In genomic region chr7:7187417-7188190, GRCm38 (mm10) we compare ENCODE assay signal across 9 mouse cellular contexts. TPM values are rescaled to one million over a fixed set of nuclear protein-coding genes. Genes with fewer than 3 reads are reported as not detected.
DNase-seq lines count a peak whose midpoint lies in the region; ATAC-seq and TF ChIP-seq lines count a peak whose summit lies in the region.
"Had no signal": no experiment of that assay in that cellular context is flagged by ENCODE, and none has a peak within 500 bp of the region (broad histone marks: within the 10 kb centered on the region; RNA-seq: fewer than 3 reads in every experiment).

No protein-coding gene starts in this region.

- H3K9ac ChIP-seq in kidney, postnatal 0 days (ENCODE audit: low read depth, low read length), result peak overlapping the region; percentile 37; the same call in 1 of the 2 replicates
- H3K9ac ChIP-seq in midbrain, embryonic 15.5 days, result peak overlapping the region; percentile 29; the same call in 1 of the 2 replicates

- no peaks in the 10 kb centered on the region for H3K27me3 ChIP-seq in kidney, postnatal 0 days (ENCODE audit: insufficient read depth, low read length)
- H3K27me3 ChIP-seq in embryonic facial prominence, embryonic 10.5 days (replicated peaks; ENCODE audit: low read depth, poor library complexity, severe bottlenecking), result no peaks in the 10 kb centered on the region
- H3K27me3 ChIP-seq in midbrain, embryonic 15.5 days (replicated peaks), result no peaks in the 10 kb centered on the region

- H3K4me3 ChIP-seq in kidney, postnatal 0 days (replicated peaks; ENCODE audit: low read depth, low read length), result peak overlapping the region; percentile 47
- H3K4me3 ChIP-seq in embryonic facial prominence, embryonic 10.5 days, result peak overlapping the region; percentile 65
- H3K4me3 ChIP-seq in midbrain, embryonic 15.5 days, result peak overlapping the region; percentile 52

- no peak for TF ChIP-seq CTCF in kidney, postnatal 0 days (IDR thresholded peaks at IDR 0.05; ENCODE audit: low read depth)

- H3K4me1 ChIP-seq in kidney, postnatal 0 days (replicated peaks; ENCODE audit: insufficient read depth, low read length), result no peaks in the 10 kb centered on the region
- no peaks in the 10 kb centered on the region for H3K4me1 ChIP-seq in embryonic facial prominence, embryonic 10.5 days
- H3K4me1 ChIP-seq in midbrain, embryonic 15.5 days, result no peaks in the 10 kb centered on the region

- peak overlapping the region; percentile 48 for H3K4me2 ChIP-seq in kidney, postnatal 0 days (ENCODE audit: low read length)
- H3K4me2 ChIP-seq in midbrain, embryonic 15.5 days, result peak overlapping the region; percentile 44

- ATAC-seq in kidney, postnatal 0 days (replicated peaks; ENCODE audit: low FRiP score, low read depth), result peak; percentile 49; the same call in 1 of the 2 replicates
- ATAC-seq in inflammation-experienced regulatory T-cells, adult 6 months, result peak; percentile 6
- peak; percentile 85 for ATAC-seq in midbrain, embryonic 15.5 days (replicated peaks)

- H3K9me3 ChIP-seq in kidney, postnatal 0 days (replicated peaks; ENCODE audit: low read length), result no peaks in the 10 kb centered on the region
- no peaks in the 10 kb centered on the region for H3K9me3 ChIP-seq in embryonic facial prominence, embryonic 10.5 days
- H3K9me3 ChIP-seq in midbrain, embryonic 15.5 days, result no peaks in the 10 kb centered on the region

- DNase-seq in kidney, postnatal 0 days (ENCODE audit: low spot score), result no peak
- no peak for DNase-seq in kidney, adult 11 months
- no peak for DNase-seq in embryonic facial prominence, embryonic 10.5 days (ENCODE audit: low spot score)
- no peak for DNase-seq in layer of hippocampus, postnatal 36 days
- no peak for DNase-seq in cerebellum, postnatal 36 days
- DNase-seq in kidney, postnatal 25 days, result no peak

- H3K27ac ChIP-seq in kidney, postnatal 0 days, result no peak overlapping the region
- no peak overlapping the region for H3K27ac ChIP-seq in embryonic facial prominence, embryonic 10.5 days (replicated peaks)
- no peak overlapping the region for H3K27ac ChIP-seq in midbrain, embryonic 15.5 days

- WGBS in kidney, postnatal 0 days, result 34% methylated on average over 13 of the region's 13 CpGs
- 40% methylated on average over 13 of the region's 13 CpGs for WGBS in embryonic facial prominence, embryonic 10.5 days
- WGBS in midbrain, embryonic 15.5 days, result 39% methylated on average over 13 of the region's 13 CpGs

- H3K36me3 ChIP-seq in kidney, postnatal 0 days (ENCODE audit: insufficient read depth, low read length), result no peaks in the 10 kb centered on the region; the same call in 1 of the 2 replicates
- peaks cover 10% of the 10 kb centered on the region for H3K36me3 ChIP-seq in embryonic facial prominence, embryonic 10.5 days (replicated peaks)
- peaks cover 7% of the 10 kb centered on the region for H3K36me3 ChIP-seq in midbrain, embryonic 15.5 days (replicated peaks)

RNA-seq across cellular contexts. Expression of gene Zfp418, which starts 16.5 kb away (rescaled TPM):
- polyA plus RNA-seq in kidney, postnatal 0 days (2015; fragmentation: Nextera tagmentation; extraction: Ambion mirVana), result 1.8 and 2.0 TPM in 2 replicates
- 3.4 and 3.7 TPM in 2 replicates for polyA plus RNA-seq in embryonic facial prominence, embryonic 10.5 days (2016; fragmentation: Nextera tagmentation; extraction: Ambion mirVana)
- polyA plus RNA-seq in inflammation-experienced regulatory T-cells, adult 6 months (2017; shearing (Covaris generic)), result 1 to 10 TPM; 2.6 to 4.9 (median 3.1) TPM
- 4.0 and 4.5 TPM in 2 replicates for polyA plus RNA-seq in midbrain, embryonic 15.5 days (2015; fragmentation: Nextera tagmentation; extraction: Ambion mirVana)
- total RNA-seq in layer of hippocampus, postnatal 36 days (2021), result 1 to 10 TPM; 6.3 to 7.9 TPM

RNA-seq across cellular contexts. Expression of gene Zfp772, which starts 22.2 kb away (rescaled TPM):
- polyA plus RNA-seq in kidney, postnatal 0 days (2015; fragmentation: Nextera tagmentation; extraction: Ambion mirVana), result 5.0 and 5.4 TPM in 2 replicates
- 9.5 and 9.8 TPM in 2 replicates for polyA plus RNA-seq in embryonic facial prominence, embryonic 10.5 days (2016; fragmentation: Nextera tagmentation; extraction: Ambion mirVana)
- 1 to 10 TPM; 3.0 to 4.7 (median 4.1) TPM for polyA plus RNA-seq in inflammation-experienced regulatory T-cells, adult 6 months (2017; shearing (Covaris generic))
- 9.4 and 10.0 TPM in 2 replicates for polyA plus RNA-seq in midbrain, embryonic 15.5 days (2015; fragmentation: Nextera tagmentation; extraction: Ambion mirVana)
- total RNA-seq in layer of hippocampus, postnatal 36 days (2021), result 1 to 10 TPM; 8.5 to 9.0 TPM

RNA-seq across cellular contexts. Expression of gene Zfp773, which starts 51.0 kb away (rescaled TPM):
- polyA plus RNA-seq in kidney, postnatal 0 days (2015; fragmentation: Nextera tagmentation; extraction: Ambion mirVana), result 1.1 TPM in 2 replicates
- 3.6 and 4.1 TPM in 2 replicates for polyA plus RNA-seq in embryonic facial prominence, embryonic 10.5 days (2016; fragmentation: Nextera tagmentation; extraction: Ambion mirVana)
- 10 to 100 TPM in 2 of 3 experiments, 1 to 10 TPM in 1; 7.6 to 19.3 (median 14.2) TPM for polyA plus RNA-seq in inflammation-experienced regulatory T-cells, adult 6 months (2017; shearing (Covaris generic))
- 19.7 and 20.5 TPM in 2 replicates for polyA plus RNA-seq in midbrain, embryonic 15.5 days (2015; fragmentation: Nextera tagmentation; extraction: Ambion mirVana)
- total RNA-seq in layer of hippocampus, postnatal 36 days (2021), result 1 to 10 TPM; 2.9 to 3.8 TPM

RNA-seq across cellular contexts. Expression of gene Vmn2r29, which starts 59.5 kb away (rescaled TPM):
- 0.42 and 0.51 TPM in 2 replicates for polyA plus RNA-seq in kidney, postnatal 0 days (2015; fragmentation: Nextera tagmentation; extraction: Ambion mirVana)
- polyA plus RNA-seq in embryonic facial prominence, embryonic 10.5 days (2016; fragmentation: Nextera tagmentation; extraction: Ambion mirVana), result 0.26 TPM in 2 replicates
- under 1 TPM in 2 of 3 experiments, not detected in 1; 0.21 to 0.24 TPM for polyA plus RNA-seq in inflammation-experienced regulatory T-cells, adult 6 months (2017; shearing (Covaris generic))
- polyA plus RNA-seq in midbrain, embryonic 15.5 days (2015; fragmentation: Nextera tagmentation; extraction: Ambion mirVana), result 0.67 and 1.6 TPM in 2 replicates
- total RNA-seq in layer of hippocampus, postnatal 36 days (2021), result 1 to 10 TPM; 2.2 to 2.7 TPM
- polyA plus RNA-seq: spleen, adult 2 months had no signal

Comparison
In these comparisons a context has a peak if more than half of its experiments do, and no peak if none do; other contexts are left out.
1. ATAC-seq: peak in every context shown above with its lines; median percentile 85 in midbrain, embryonic 15.5 days; 49 in kidney, postnatal 0 days; 6 in inflammation-experienced regulatory T-cells, adult 6 months.